Mouse (Mus musculus) midbrain, embryonic 10.5 days (tissue): ENCODE results near the gene Cpne6. TPM values are rescaled to one million over a fixed set of nuclear protein-coding genes. Genes with fewer than 3 reads are reported as not detected.

Source experiments
- DNase-seq: peaks from one replicate; pipeline ENCODE4 v3.0.0-alpha.2; 2017; ENCODE audit warnings: low spot score
- H3K27ac ChIP-seq: fragments of 300-500 bp; sonication (generic); replicated peaks from 2 replicates; pipeline ENCODE4 v1.5.1; 2016; ENCODE audit warnings: mild to moderate bottlenecking
- H3K27me3 ChIP-seq: fragments of 300-500 bp; sonication (generic); 2 replicates; pipeline ENCODE4 v1.6.1; 2016; ENCODE audit warnings: low read depth, mild to moderate bottlenecking; ENCODE audit not compliant: poor library complexity, severe bottlenecking
- H3K36me3 ChIP-seq: fragments of 300-500 bp; sonication (generic); 2 replicates; pipeline ENCODE4 v1.6.1; 2016; ENCODE audit warnings: mild to moderate bottlenecking, moderate library complexity
- H3K4me1 ChIP-seq: fragments of 300-500 bp; sonication (generic); 2 replicates; pipeline ENCODE4 v1.6.1; 2016
- H3K4me3 ChIP-seq: fragments of 300-500 bp; sonication (generic); 2 replicates; pipeline ENCODE4 v1.5.1; 2016; ENCODE audit warnings: mild to moderate bottlenecking, moderate library complexity
- H3K9me3 ChIP-seq: fragments of 300-500 bp; sonication (generic); replicated peaks from 2 replicates; pipeline ENCODE4 v1.6.1; 2016; ENCODE audit warnings: mild to moderate bottlenecking
- WGBS: fragments of 180-500 bp; shearing (Covaris S2); methylation state at CpG from one replicate; pipeline ENCODE4 v1.1.7; 2016; 5-methylcytosine and 5-hydroxymethylcytosine counted together
- polyA plus RNA-seq: library from polyadenylated mRNA; unstranded; fragments of >200 nt; fragmentation: Nextera tagmentation; extraction: Ambion mirVana; gene quantifications from 2 replicates; pipeline ENCODE4 v1.2.1, GENCODE M21; 2016

Cpne6 gene
- polyA plus RNA-seq, 1 experiment from 2014 or later, result 0.36 TPM

GRCm38 (mm10) chr14:55540787-55541321 is 30.6 kb downstream of the Cpne6 start:
- H3K27ac ChIP-seq, result peak overlapping the region; percentile 86
- no peak for DNase-seq
- whole genome bisulfite sequencing, result 11% methylated on average over 10 of the region's 10 CpGs
- H3K9me3 ChIP-seq, result no peaks in the 10 kb centered on the region
- H3K4me3 ChIP-seq, result peak overlapping the region; percentile 73
- H3K36me3 ChIP-seq, result peaks cover 19% of the 10 kb centered on the region
- peaks cover 9% of the 10 kb centered on the region; the same call in 1 of the 2 replicates for H3K27me3 ChIP-seq
- H3K4me1 ChIP-seq, result peaks cover 22% of the 10 kb centered on the region

- Histone ChIP-seq H3K27me3 (peaks cover 9% of the 10 kb centered on the region; the same call in 1 of the 2 replicates), H3K4me3 (no peak overlapping the region), H3K27ac (no peak overlapping the region), H3K4me1 (peaks cover 22% of the 10 kb centered on the region), H3K9me3 (no peaks in the 10 kb centered on the region), H3K36me3 (peaks cover 25% of the 10 kb centered on the region)
- DNase-seq, result no peak
- 97% methylated on average over 12 of the region's 12 CpGs for WGBS
Observed at GRCm38 (mm10) chr14:55542268-55542667, 32.0 kb downstream of the Cpne6 start.

- 93% methylated on average over 9 of the region's 9 CpGs for WGBS
- Histone ChIP-seq H3K4me3 (no peak overlapping the region), H3K9me3 (no peaks in the 10 kb centered on the region), H3K36me3 (peaks cover 44% of the 10 kb centered on the region), H3K4me1 (peaks cover 22% of the 10 kb centered on the region), H3K27ac (no peak overlapping the region), H3K27me3 (0 out of 2 replicates have a peak, but pooled peaks cover 4% of the 10 kb centered on the region)
- no peak for DNase-seq
Observed at GRCm38 (mm10) chr14:55544334-55544733, 34.1 kb downstream of the Cpne6 start.

GRCm38 (mm10) chr14:55550191-55550590 is 39.9 kb downstream of the Cpne6 start:
- no peak overlapping the region for H3K4me3 ChIP-seq
- DNase-seq, result no peak
- no peaks in the 10 kb centered on the region for H3K9me3 ChIP-seq
- H3K4me1 ChIP-seq, result 0 out of 2 replicates have a peak, but pooled peaks cover 2% of the 10 kb centered on the region
- no peaks in the 10 kb centered on the region for H3K27me3 ChIP-seq
- H3K27ac ChIP-seq, result no peak overlapping the region
- peaks cover 26% of the 10 kb centered on the region for H3K36me3 ChIP-seq
- WGBS, result 93% methylated on average over 6 of the region's 6 CpGs

- Histone ChIP-seq H3K27ac (no peak overlapping the region), H3K4me1 (0 out of 2 replicates have a peak, but pooled peaks cover 2% of the 10 kb centered on the region), H3K9me3 (no peaks in the 10 kb centered on the region), H3K4me3 (no peak overlapping the region), H3K27me3 (no peaks in the 10 kb centered on the region), H3K36me3 (peaks cover 21% of the 10 kb centered on the region)
- WGBS, result 75% methylated on average over 5 of the region's 5 CpGs
- DNase-seq, result no peak
Observed at GRCm38 (mm10) chr14:55551347-55551746, 41.1 kb downstream of the Cpne6 start.

- Histone ChIP-seq H3K27ac (no peak overlapping the region), H3K4me1 (peaks cover 2% of the 10 kb centered on the region; the same call in 1 of the 2 replicates), H3K27me3 (no peaks in the 10 kb centered on the region), H3K9me3 (no peaks in the 10 kb centered on the region), H3K36me3 (peaks cover 19% of the 10 kb centered on the region), H3K4me3 (no peak overlapping the region)
- no peak for DNase-seq
- 90% methylated on average over 8 of the region's 8 CpGs for WGBS
Observed at GRCm38 (mm10) chr14:55551794-55552193, 41.5 kb downstream of the Cpne6 start.

- Histone ChIP-seq H3K36me3 (no peaks in the 10 kb centered on the region), H3K27me3 (no peaks in the 10 kb centered on the region), H3K4me1 (peaks cover 9% of the 10 kb centered on the region), H3K9me3 (no peaks in the 10 kb centered on the region), H3K27ac (no peak overlapping the region), H3K4me3 (no peak overlapping the region)
- DNase-seq, result no peak
Observed at GRCm38 (mm10) chr14:55554635-55555034, 44.4 kb downstream of the Cpne6 start.

GRCm38 (mm10) chr14:55555788-55556187 is 45.5 kb downstream of the Cpne6 start:
- WGBS, result 79% methylated on average over 3 of the region's 3 CpGs

GRCm38 (mm10) chr14:55557003-55557402 is 46.8 kb downstream of the Cpne6 start:
- Histone ChIP-seq H3K4me1 (peaks cover 19% of the 10 kb centered on the region), H3K27ac (no peak overlapping the region), H3K9me3 (no peaks in the 10 kb centered on the region), H3K4me3 (no peak overlapping the region), H3K36me3 (no peaks in the 10 kb centered on the region), H3K27me3 (no peaks in the 10 kb centered on the region)
- WGBS, result 33% methylated on average over 5 of the region's 5 CpGs
- peak; percentile 62 for DNase-seq

More at GRCm38 (mm10) chr14:55555788-55556187, 45.5 kb downstream of the Cpne6 start:
- Histone ChIP-seq H3K27ac (no peak overlapping the region), H3K27me3 (no peaks in the 10 kb centered on the region), H3K4me3 (no peak overlapping the region), H3K9me3 (no peaks in the 10 kb centered on the region), H3K36me3 (no peaks in the 10 kb centered on the region), H3K4me1 (peaks cover 9% of the 10 kb centered on the region)
- no peak for DNase-seq

- WGBS, result 92% methylated on average over 3 of the region's 3 CpGs
- H3K27me3 ChIP-seq, result no peaks in the 10 kb centered on the region
- H3K36me3 ChIP-seq, result no peaks in the 10 kb centered on the region
- H3K4me1 ChIP-seq, result peaks cover 20% of the 10 kb centered on the region
- H3K27ac ChIP-seq, result no peak overlapping the region
- H3K4me3 ChIP-seq, result no peak overlapping the region
- no peaks in the 10 kb centered on the region for H3K9me3 ChIP-seq
- DNase-seq, result no peak
Observed at GRCm38 (mm10) chr14:55557587-55557986, 47.3 kb downstream of the Cpne6 start.

- Histone ChIP-seq H3K9me3 (no peaks in the 10 kb centered on the region), H3K27ac (peak overlapping the region; percentile 94; the same call in 1 of the 2 replicates), H3K27me3 (no peaks in the 10 kb centered on the region), H3K36me3 (peaks cover 8% of the 10 kb centered on the region), H3K4me3 (peak overlapping the region; percentile 73), H3K4me1 (peaks cover 20% of the 10 kb centered on the region)
- DNase-seq, result no peak
- WGBS, result 60% methylated on average over 6 of the region's 6 CpGs
Observed at GRCm38 (mm10) chr14:55558740-55559448, 48.6 kb downstream of the Cpne6 start.

- WGBS, result under 1% methylated on average over 27 of the region's 27 CpGs
- peak; percentile 93 for DNase-seq
- no peaks in the 10 kb centered on the region for H3K9me3 ChIP-seq
- peaks cover 20% of the 10 kb centered on the region for H3K4me1 ChIP-seq
- H3K4me3 ChIP-seq, result peak within 1 kb of the TSS; percentile 73
- H3K27me3 ChIP-seq, result no peaks in the 10 kb centered on the region
- H3K27ac ChIP-seq, result peak within 1 kb of the TSS; percentile 94
- peaks cover 17% of the 10 kb centered on the region for H3K36me3 ChIP-seq
Observed at GRCm38 (mm10) chr14:55559799-55560201, 49.6 kb downstream of the Cpne6 start, which contains the start of gene Dcaf11. TSS of gene Dcaf11 (plus strand) at chr14:55560006.
